Comparison of ENCODE assay signal across 25 mouse cellular contexts in genomic region chr2:103067552-103068207, GRCm38 (mm10).
"Had no signal": no experiment of that assay in that cellular context is flagged by ENCODE, and none has a peak within 500 bp of the region (broad histone marks: within the 10 kb centered on the region; RNA-seq: fewer than 3 reads in every experiment).

No protein-coding gene starts in this region.

- H3K4me2 ChIP-seq: heart, embryonic 11.5 days; heart, embryonic 13.5 days; heart, embryonic 15.5 days; hindbrain, embryonic 13.5 days; hindbrain, embryonic 15.5 days; limb, embryonic 12.5 days; liver, embryonic 11.5 days; liver, embryonic 13.5 days; liver, embryonic 15.5 days had no signal

- ATAC-seq: forebrain, postnatal 0 days; hindbrain, postnatal 0 days; intestine, embryonic 16.5 days; liver, postnatal 0 days had no signal

- H3K36me3 ChIP-seq: heart, embryonic 15.5 days; hindbrain, embryonic 13.5 days; hindbrain, embryonic 15.5 days; limb, embryonic 10.5 days; limb, embryonic 12.5 days; liver, embryonic 13.5 days; liver, embryonic 15.5 days had no signal

- H3K9ac ChIP-seq: forebrain, postnatal 0 days; heart, embryonic 13.5 days; heart, embryonic 15.5 days; hindbrain, embryonic 13.5 days; hindbrain, embryonic 15.5 days; limb, embryonic 12.5 days; liver, embryonic 13.5 days; liver, embryonic 15.5 days; liver, postnatal 0 days had no signal

- H3K27me3 ChIP-seq: heart, embryonic 13.5 days; heart, embryonic 15.5 days; hindbrain, embryonic 13.5 days; hindbrain, embryonic 15.5 days; limb, embryonic 12.5 days; liver, embryonic 13.5 days; liver, embryonic 15.5 days had no signal

- H3K27ac ChIP-seq: heart, adult 2 months; heart, embryonic 13.5 days; heart, embryonic 15.5 days; hindbrain, embryonic 13.5 days; hindbrain, embryonic 15.5 days; hindbrain, postnatal 0 days; layer of hippocampus, adult 2 months; left cerebral cortex, adult 2 months; limb, embryonic 10.5 days; limb, embryonic 12.5 days; liver, embryonic 13.5 days; liver, embryonic 15.5 days had no signal

- H3K4me3 ChIP-seq: heart, adult 2 months; heart, embryonic 13.5 days; heart, embryonic 15.5 days; hindbrain, embryonic 13.5 days; hindbrain, embryonic 15.5 days; layer of hippocampus, adult 2 months; left cerebral cortex, adult 2 months; limb, embryonic 10.5 days; limb, embryonic 12.5 days; liver, embryonic 13.5 days; liver, embryonic 15.5 days had no signal

- DNase-seq: forebrain, postnatal 0 days; gastrocnemius, postnatal 14 days; gastrocnemius, postnatal 36 days; heart, adult 11 months; heart, adult 2 months; heart, postnatal 14 days; heart, postnatal 36 days; kidney, adult 8-10 months; kidney, postnatal 25 days; liver; liver, embryonic 13.5 days; liver, postnatal 0 days had no signal

- H3K9me3 ChIP-seq: heart, embryonic 13.5 days; heart, embryonic 15.5 days; hindbrain, embryonic 13.5 days; hindbrain, embryonic 15.5 days; limb, embryonic 10.5 days; limb, embryonic 12.5 days; liver, embryonic 13.5 days; liver, embryonic 15.5 days had no signal
